Mouse (Mus musculus) thymus, adult 2 months (tissue): Measurements from ENCODE around the gene Mut. TPM values are rescaled to one million over a fixed set of nuclear protein-coding genes. Genes with fewer than 3 reads are reported as not detected.

ENCODE experiments used
- DNase-seq: peaks from one replicate; pipeline ENCODE4 v3.0.0; 2021
- H3K27ac ChIP-seq: fragments of 200-500 bp; 2 replicates; pipeline ENCODE4 v1.5.1; 2012; ENCODE audit warnings: low read length, control low read depth; ENCODE audit not compliant: control insufficient read depth, insufficient read depth
- H3K27me3 ChIP-seq: fragments of 200-500 bp; 2 replicates; pipeline ENCODE4 v1.6.1; 2012; ENCODE audit warnings: mild to moderate bottlenecking, low read length, moderate library complexity, mixed read lengths; ENCODE audit not compliant: control insufficient read depth, insufficient read depth
- H3K36me3 ChIP-seq: fragments of 200-500 bp; 2 replicates; pipeline ENCODE4 v1.6.1; 2012; ENCODE audit warnings: mild to moderate bottlenecking, low read length, moderate library complexity; ENCODE audit not compliant: control insufficient read depth, insufficient read depth
- H3K4me1 ChIP-seq: fragments of 200-500 bp; replicated peaks from 2 replicates; pipeline ENCODE4 v1.6.1; 2012; ENCODE audit warnings: low read length; ENCODE audit not compliant: control insufficient read depth, insufficient read depth
- H3K4me3 ChIP-seq: fragments of 200-500 bp; 2 replicates; pipeline ENCODE4 v1.5.1; 2012; ENCODE audit warnings: mild to moderate bottlenecking, low read length, control low read depth, moderate library complexity; ENCODE audit not compliant: control insufficient read depth, insufficient read depth
- CTCF ChIP-seq: fragments of 200-500 bp; IDR thresholded peaks from 2 replicates; pipeline ENCODE4 v1.5.1; 2012; ENCODE audit warnings: mild to moderate bottlenecking, control low read depth, low read length, moderate library complexity, borderline replicate concordance; ENCODE audit not compliant: control insufficient read depth, poor library complexity, insufficient read depth; ENCODE audit errors: extremely low read depth
- POLR2A ChIP-seq: fragments of 200-500 bp; IDR thresholded peaks from 2 replicates; pipeline ENCODE4 v1.6.1; 2012; ENCODE audit warnings: mild to moderate bottlenecking, low read length, control low read depth, moderate library complexity; ENCODE audit not compliant: control insufficient read depth, poor library complexity, insufficient read depth; ENCODE audit errors: extremely low read depth
- WGBS: fragments of 180-500 bp; shearing (Covaris S2); methylation state at CpG from one replicate; pipeline ENCODE4 v1.1.7; 2018; 5-methylcytosine and 5-hydroxymethylcytosine counted together
- polyA plus RNA-seq: library from polyadenylated mRNA; depleted of rRNA; stranded (reverse); fragments of >200 nt; gene quantifications from 2 replicates; pipeline ENCODE4 v1.2.3, GENCODE M21; 2012; rRNA removed

The Mut gene
- 9.1 and 9.2 TPM in 2 replicates for polyA plus RNA-seq

- Histone ChIP-seq H3K27ac (peak within 1 kb of the TSS; percentile 93), H3K4me1 (no peaks in the 10 kb centered on the region), H3K27me3 (no peaks in the 10 kb centered on the region), H3K4me3 (peak within 1 kb of the TSS; percentile 94), H3K36me3 (no peaks in the 10 kb centered on the region)
- WGBS = under 1% methylated on average over 50 of the region's 50 CpGs
- TF ChIP-seq CTCF (no peak), POLR2A (0 out of 2 replicates have a peak, but pooled peaks have one; percentile 43)
- DNase-seq = peak; percentile 94
These were observed at the start of gene Mut, which contains the start of gene Cenpq for GRCm38 (mm10) chr17:40934420-40935231. TSS of gene Mut (plus strand) at chr17:40934685. TSS of gene Cenpq (minus strand) at chr17:40935047.

- TF ChIP-seq CTCF = no peak
- TF ChIP-seq POLR2A = no peak
These were observed 49.3 kb upstream of the Mut start for GRCm38 (mm10) chr17:40885155-40885554.

GRCm38 (mm10) chr17:40887849-40888536 lies 46.5 kb upstream of the Mut start:
- Histone ChIP-seq H3K27ac (no peak overlapping the region), H3K4me1 (no peaks in the 10 kb centered on the region), H3K36me3 (no peaks in the 10 kb centered on the region), H3K4me3 (no peak overlapping the region), H3K27me3 (no peaks in the 10 kb centered on the region)
- DNase-seq = no peak
- TF ChIP-seq CTCF (no peak), POLR2A (no peak)
- WGBS = 87% methylated on average over 4 of the region's 4 CpGs

More at GRCm38 (mm10) chr17:40885155-40885554, 49.3 kb upstream of the Mut start:
- Histone ChIP-seq H3K4me3 (no peak overlapping the region), H3K4me1 (no peaks in the 10 kb centered on the region; the same call in 1 of the 2 replicates), H3K27ac (no peak overlapping the region), H3K36me3 (no peaks in the 10 kb centered on the region), H3K27me3 (no peaks in the 10 kb centered on the region)
- WGBS = 91% methylated on average over 4 of the region's 4 CpGs
- DNase-seq = no peak

DNA sequence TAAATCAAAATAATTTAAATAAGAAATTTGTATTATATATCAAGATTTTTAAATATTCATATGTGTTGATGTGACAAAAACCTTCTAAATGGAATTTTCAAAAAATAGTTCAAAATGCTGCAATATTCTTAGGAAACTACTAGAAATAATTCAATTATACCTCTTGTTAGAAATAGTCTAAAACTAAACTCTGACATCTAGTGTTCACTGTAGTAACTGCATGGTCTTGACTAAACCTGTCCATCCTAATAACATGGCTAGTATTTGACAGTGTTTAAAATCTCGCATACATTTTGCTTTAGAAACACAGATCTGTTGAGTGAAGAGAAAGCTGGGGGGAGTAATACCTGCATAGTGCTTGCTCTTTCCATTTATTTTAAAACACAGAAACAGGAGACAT lies 37.6 kb upstream of the Mut start:
- no peak for DNase-seq
- Histone ChIP-seq H3K27me3 (no peaks in the 10 kb centered on the region), H3K4me1 (no peaks in the 10 kb centered on the region), H3K36me3 (no peaks in the 10 kb centered on the region), H3K4me3 (no peak overlapping the region), H3K27ac (no peak overlapping the region)
- no peak for TF ChIP-seq CTCF
- TF ChIP-seq POLR2A = no peak
- WGBS = 40% methylated on average over 1 of the region's 1 CpGs

DNA sequence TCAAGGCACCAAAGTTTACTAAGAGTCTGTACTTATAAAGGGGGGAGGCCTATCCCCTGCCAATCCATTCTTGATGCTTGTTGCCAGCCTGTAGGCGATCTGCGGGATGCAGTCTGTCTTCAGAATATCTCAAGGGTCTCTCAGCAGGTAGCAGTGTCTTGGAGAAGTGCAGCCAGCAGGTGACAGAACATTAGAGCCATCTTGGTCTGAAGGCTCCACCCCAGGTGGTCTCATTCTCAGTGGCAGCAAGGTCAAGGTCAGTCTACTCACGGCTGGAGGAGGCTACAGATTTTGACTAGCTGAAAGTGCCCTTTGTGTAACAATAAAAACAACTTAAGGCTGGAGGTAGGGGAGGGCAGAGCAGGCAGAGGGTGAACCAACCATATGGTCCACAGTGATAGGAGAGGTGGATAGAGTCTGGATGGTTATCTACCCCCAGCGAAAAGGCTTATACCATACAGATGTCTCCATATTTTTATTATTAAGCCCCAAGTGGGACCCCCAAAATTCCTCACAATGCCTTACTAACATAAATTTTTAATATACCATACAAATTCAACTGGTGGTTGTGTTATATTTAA lies 34.6 kb upstream of the Mut start:
- Histone ChIP-seq H3K27me3 (no peaks in the 10 kb centered on the region), H3K4me1 (no peaks in the 10 kb centered on the region), H3K27ac (no peak overlapping the region), H3K4me3 (no peak overlapping the region), H3K36me3 (no peaks in the 10 kb centered on the region)
- DNase-seq = no peak
- WGBS = 93% methylated on average over 4 of the region's 4 CpGs
- TF ChIP-seq POLR2A (no peak), CTCF (no peak)

DNA sequence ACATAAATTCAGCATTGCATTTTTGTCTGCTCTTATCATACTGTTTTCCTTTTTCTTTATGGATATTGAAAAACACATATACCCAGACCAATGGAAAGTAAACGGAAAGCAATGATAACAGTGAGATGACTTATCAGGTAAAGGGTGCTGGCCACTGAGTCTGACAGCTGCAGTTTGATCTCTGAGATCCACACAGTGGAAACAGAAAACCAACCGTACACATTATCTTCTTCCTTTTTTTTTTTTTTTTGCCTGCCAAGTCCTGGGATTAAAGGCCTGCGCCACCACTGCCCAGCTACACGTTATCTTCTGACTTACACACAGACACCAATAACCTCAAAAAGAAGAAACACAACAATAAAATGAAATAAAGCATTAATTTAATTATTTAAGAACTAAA lies 31.1 kb upstream of the Mut start:
- 55% methylated on average over 4 of the region's 4 CpGs for WGBS
- H3K4me3 ChIP-seq = no peak overlapping the region
- H3K27me3 ChIP-seq = no peaks in the 10 kb centered on the region
- no peaks in the 10 kb centered on the region for H3K36me3 ChIP-seq
- DNase-seq = no peak
- H3K4me1 ChIP-seq = no peaks in the 10 kb centered on the region
- TF ChIP-seq CTCF (no peak), POLR2A (no peak)
- no peak overlapping the region for H3K27ac ChIP-seq

- DNase-seq = no peak
- Histone ChIP-seq H3K4me3 (no peak overlapping the region), H3K27ac (no peak overlapping the region), H3K36me3 (no peaks in the 10 kb centered on the region), H3K27me3 (no peaks in the 10 kb centered on the region), H3K4me1 (no peaks in the 10 kb centered on the region)
- WGBS = 54% methylated on average over 11 of the region's 11 CpGs
- TF ChIP-seq CTCF = no peak
These were observed 30.4 kb upstream of the Mut start for GRCm38 (mm10) chr17:40904056-40904597.
